Mouse (Mus musculus) liver, adult 2 months (tissue): ENCODE data around the gene Adamts1.

ENCODE experiments used
- CTCF ChIP-seq: fragments of 200-500 bp; IDR thresholded peaks from 2 replicates; pipeline ENCODE4 v1.5.1; 2011; ENCODE audit warnings: low read depth, low read length, control low read depth
- POLR2A ChIP-seq: fragments of 200-500 bp; IDR thresholded peaks from 2 replicates; pipeline ENCODE4 v1.6.1; 2011; ENCODE audit warnings: low read length, control low read depth; ENCODE audit not compliant: insufficient read depth; ENCODE audit errors: extremely low read depth

- TF ChIP-seq CTCF (peak; percentile 49; the same call in 1 of the 2 replicates), POLR2A (no peak)
These were observed 4.7 kb upstream of the Adamts1 start for GRCm38 (mm10) chr16:85807626-85808025.
